Mouse (Mus musculus): ENCODE data around the gene Gm21822. TPM values are rescaled to one million over a fixed set of nuclear protein-coding genes. Genes with fewer than 3 reads are reported as not detected.
"Not testable (repeated sequence)": the region's sequence is repeated elsewhere in the genome, so short reads cannot be mapped to it uniquely, and the experiment has no call there.

The Gm21822 gene
- total RNA-seq (2021), result not detected

DNA sequence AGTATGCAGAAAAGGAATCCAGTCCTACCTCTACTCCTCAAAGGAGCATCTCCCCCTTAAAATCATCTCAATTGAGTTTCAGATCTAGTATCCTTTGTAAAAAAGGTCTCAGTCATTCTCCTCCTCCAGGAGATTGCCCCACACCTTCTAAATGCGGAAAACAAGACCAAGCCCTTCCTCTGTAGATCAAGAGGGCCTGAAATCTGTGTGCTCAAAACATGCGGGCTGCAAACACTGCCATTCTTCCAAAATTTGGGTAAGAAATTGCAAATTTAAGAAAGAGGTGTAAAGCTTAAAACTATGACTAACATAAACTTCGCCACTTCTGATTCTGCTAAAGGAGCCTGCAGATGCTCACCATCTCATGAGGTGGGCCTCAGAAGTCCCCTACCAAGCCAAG, at the start of gene Gm21822:
TSS of gene Gm21822 (plus strand) at position 301 of the 400 bp plus-strand sequence.
- DNase-seq (ENCODE audit: extremely low spot score in 1 of 2, low spot score in 2 of 2); intact Hi-C loops (cut with DNase I): not testable (repeated sequence)

Data from left cerebral cortex, postnatal 10 days (tissue).